Mouse (Mus musculus) spleen, adult 2 months (tissue): Measurements from ENCODE around the gene Rcn2.

Source experiments
- CTCF ChIP-seq: fragments of 200-500 bp; IDR thresholded peaks from 2 replicates; pipeline ENCODE4 v1.5.1; 2011; ENCODE audit warnings: mild to moderate bottlenecking, inconsistent platforms; ENCODE audit not compliant: insufficient read depth, insufficient read length, insufficient replicate concordance; ENCODE audit errors: extremely low read depth
- POLR2A ChIP-seq: fragments of 200-500 bp; IDR thresholded peaks from 2 replicates; pipeline ENCODE4 v1.6.1; 2011; ENCODE audit warnings: low read depth, low read length, inconsistent platforms

DNA sequence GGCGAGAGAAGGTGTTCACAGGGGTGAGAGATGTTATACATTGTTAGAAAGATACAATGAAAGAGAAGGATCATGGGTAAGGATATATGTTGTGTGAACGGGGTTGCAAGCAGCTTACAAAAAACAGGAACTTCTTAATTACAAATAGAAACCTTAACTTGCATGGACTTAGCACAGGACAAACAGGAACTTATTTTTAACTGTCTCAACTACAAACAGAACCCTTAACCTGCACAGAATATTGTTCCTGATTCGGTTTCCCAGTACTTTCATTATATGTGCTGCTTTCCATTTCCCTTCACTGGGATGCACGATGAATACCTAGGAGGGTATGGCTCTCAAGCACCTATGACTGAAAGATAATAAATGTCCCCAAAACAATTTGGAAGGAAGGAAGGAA lies 26.3 kb downstream of the Rcn2 start:
- no peak for TF ChIP-seq CTCF
- TF ChIP-seq POLR2A: no peak
